Mouse (Mus musculus) forebrain, embryonic 16.5 days (tissue): ENCODE results near the gene Rbm20. TPM values are rescaled to one million over a fixed set of nuclear protein-coding genes. Genes with fewer than 3 reads are reported as not detected.
"Not testable (repeated sequence)": the region's sequence is repeated elsewhere in the genome, so short reads cannot be mapped to it uniquely, and the experiment has no call there.

Experiments used
- ATAC-seq: fragments of 200-750 bp; cut with Nextera tagmentation; 2 replicates; pipeline ENCODE4 v1.8.0; 2017; ENCODE audit warnings: mild to moderate bottlenecking, moderate library complexity
- H3K27ac ChIP-seq: fragments of 300-500 bp; sonication (generic); 2 replicates; pipeline ENCODE4 v1.5.1; 2014; ENCODE audit warnings: low read length, control low read depth
- H3K27me3 ChIP-seq: fragments of 300-500 bp; sonication (generic); replicated peaks from 2 replicates; pipeline ENCODE4 v1.6.1; 2014; ENCODE audit warnings: low read length; ENCODE audit not compliant: control insufficient read depth, insufficient read depth
- H3K36me3 ChIP-seq: fragments of 300-500 bp; sonication (generic); 2 replicates; pipeline ENCODE4 v1.6.1; 2014; ENCODE audit not compliant: control insufficient read depth, insufficient read depth
- H3K4me1 ChIP-seq: fragments of 300-500 bp; sonication (generic); replicated peaks from 2 replicates; pipeline ENCODE4 v1.6.1; 2014; ENCODE audit warnings: low read length; ENCODE audit not compliant: control insufficient read depth, insufficient read depth
- H3K4me2 ChIP-seq: fragments of 300-500 bp; sonication (generic); 2 replicates; pipeline ENCODE4 v1.6.1; 2014; ENCODE audit warnings: mild to moderate bottlenecking, low read length, control low read depth
- H3K4me3 ChIP-seq: fragments of 300-500 bp; sonication (generic); replicated peaks from 2 replicates; pipeline ENCODE4 v1.5.1; 2014; ENCODE audit warnings: mild to moderate bottlenecking, low read length, control low read depth
- H3K9ac ChIP-seq: fragments of 300-500 bp; sonication (generic); replicated peaks from 2 replicates; pipeline ENCODE4 v1.6.1; 2014; ENCODE audit warnings: low read depth, low read length, control low read depth
- H3K9me3 ChIP-seq: fragments of 300-500 bp; sonication (generic); 2 replicates; pipeline ENCODE4 v1.6.1; 2016; ENCODE audit warnings: low read length; ENCODE audit not compliant: control insufficient read depth
- WGBS: fragments of 180-500 bp; shearing (Covaris S2); extraction: QIAGEN DNeasy Blood & Tissue Kit; methylation state at CpG from one replicate; pipeline ENCODE4 v1.1.7; 2014; 5-methylcytosine and 5-hydroxymethylcytosine counted together
- polyA plus RNA-seq: library from polyadenylated mRNA; unstranded; fragments of >200 nt; fragmentation: Nextera tagmentation; extraction: Ambion mirVana; gene quantifications from 2 replicates; pipeline ENCODE4 v1.2.1, GENCODE M21; 2015

Rbm20 gene
- polyA plus RNA-seq, 1 experiment from 2014 or later, result 3.9 TPM

GRCm38 (mm10) chr19:53901931-53902738, 225.0 kb downstream of the Rbm20 start:
- H3K4me3 ChIP-seq, result peak overlapping the region; percentile 97
- no peaks in the 10 kb centered on the region for H3K36me3 ChIP-seq
- peak overlapping the region; percentile 85 for H3K4me2 ChIP-seq
- H3K27me3 ChIP-seq, result no peaks in the 10 kb centered on the region
- H3K9ac ChIP-seq, result peak overlapping the region; percentile 83
- 57% methylated on average over 15 of the region's 15 CpGs for WGBS
- H3K9me3 ChIP-seq, result no peaks in the 10 kb centered on the region
- no peak for ATAC-seq
- H3K27ac ChIP-seq, result peak overlapping the region; percentile 76
- H3K4me1 ChIP-seq, result peaks cover 13% of the 10 kb centered on the region

- H3K36me3 ChIP-seq, result no peaks in the 10 kb centered on the region
- H3K9ac ChIP-seq, result peak overlapping the region; percentile 94
- no peaks in the 10 kb centered on the region for H3K27me3 ChIP-seq
- peak; percentile 99 for ATAC-seq
- H3K4me1 ChIP-seq, result peaks cover 13% of the 10 kb centered on the region
- H3K27ac ChIP-seq, result peak overlapping the region; percentile 92
- H3K9me3 ChIP-seq, result no peaks in the 10 kb centered on the region
- WGBS, result under 1% methylated on average over 60 of the region's 61 CpGs
- peak overlapping the region; percentile 85 for H3K4me2 ChIP-seq
- H3K4me3 ChIP-seq, result peak overlapping the region; percentile 97
Measured at GRCm38 (mm10) chr19:53902739-53903487, 225.8 kb downstream of the Rbm20 start.

GRCm38 (mm10) chr19:53903507-53904321, 226.6 kb downstream of the Rbm20 start:
- Histone ChIP-seq H3K9ac (peak overlapping the region; percentile 94), H3K36me3 (no peaks in the 10 kb centered on the region), H3K27me3 (no peaks in the 10 kb centered on the region), H3K4me2 (peak overlapping the region; percentile 75), H3K9me3 (no peaks in the 10 kb centered on the region), H3K4me3 (peak overlapping the region; percentile 97), H3K4me1 (peaks cover 13% of the 10 kb centered on the region), H3K27ac (peak overlapping the region; percentile 92)
- 1% methylated on average over 63 of the region's 83 CpGs for WGBS
- peak; percentile 76 for ATAC-seq

GRCm38 (mm10) chr19:53904833-53905480, 227.9 kb downstream of the Rbm20 start:
- H3K9ac ChIP-seq, result no peak overlapping the region
- peak overlapping the region; percentile 75 for H3K4me2 ChIP-seq
- ATAC-seq, result no peak
- H3K27ac ChIP-seq, result no peak overlapping the region
- peak overlapping the region; percentile 97 for H3K4me3 ChIP-seq
- peaks cover 8% of the 10 kb centered on the region for H3K36me3 ChIP-seq
- 41% methylated on average over 7 of the region's 7 CpGs for WGBS
- H3K4me1 ChIP-seq, result peaks cover 13% of the 10 kb centered on the region
- no peaks in the 10 kb centered on the region for H3K9me3 ChIP-seq
- no peaks in the 10 kb centered on the region for H3K27me3 ChIP-seq

GRCm38 (mm10) chr19:53906033-53906702, 229.1 kb downstream of the Rbm20 start:
- 63% methylated on average over 6 of the region's 6 CpGs for WGBS
- Histone ChIP-seq H3K4me1 (peaks cover 13% of the 10 kb centered on the region), H3K27ac (no peak overlapping the region), H3K9me3 (no peaks in the 10 kb centered on the region), H3K36me3 (peaks cover 15% of the 10 kb centered on the region), H3K4me3 (no peak overlapping the region), H3K27me3 (no peaks in the 10 kb centered on the region), H3K9ac (no peak overlapping the region), H3K4me2 (no peak overlapping the region)
- no peak for ATAC-seq

- ATAC-seq, H3K9ac ChIP-seq, H3K27ac ChIP-seq, H3K27me3 ChIP-seq, H3K4me3 ChIP-seq, H3K9me3 ChIP-seq, H3K4me2 ChIP-seq: not testable (repeated sequence)
- H3K36me3 ChIP-seq, result peaks cover 15% of the 10 kb centered on the region
- H3K4me1 ChIP-seq, result peaks cover 13% of the 10 kb centered on the region
Measured at GRCm38 (mm10) chr19:53906703-53907070, 229.6 kb downstream of the Rbm20 start.

- H3K27ac ChIP-seq, result no peak overlapping the region
- no peak for ATAC-seq
- no peak overlapping the region for H3K4me2 ChIP-seq
- H3K4me3 ChIP-seq, result no peak overlapping the region
- WGBS, result 97% methylated on average over 4 of the region's 4 CpGs
- no peaks in the 10 kb centered on the region for H3K9me3 ChIP-seq
- no peaks in the 10 kb centered on the region for H3K4me1 ChIP-seq
- no peak overlapping the region for H3K9ac ChIP-seq
- H3K36me3 ChIP-seq, result peaks cover 58% of the 10 kb centered on the region
- H3K27me3 ChIP-seq, result no peaks in the 10 kb centered on the region
Measured at GRCm38 (mm10) chr19:53914950-53915349, 237.8 kb downstream of the Rbm20 start.
